Mouse (Mus musculus): Measurements from ENCODE around the gene Tex10. TPM values are rescaled to one million over a fixed set of nuclear protein-coding genes. Genes with fewer than 3 reads are reported as not detected.

The Tex10 gene
- polyA plus RNA-seq, 1 experiment from 2014 or later = 39.8 TPM

DNA sequence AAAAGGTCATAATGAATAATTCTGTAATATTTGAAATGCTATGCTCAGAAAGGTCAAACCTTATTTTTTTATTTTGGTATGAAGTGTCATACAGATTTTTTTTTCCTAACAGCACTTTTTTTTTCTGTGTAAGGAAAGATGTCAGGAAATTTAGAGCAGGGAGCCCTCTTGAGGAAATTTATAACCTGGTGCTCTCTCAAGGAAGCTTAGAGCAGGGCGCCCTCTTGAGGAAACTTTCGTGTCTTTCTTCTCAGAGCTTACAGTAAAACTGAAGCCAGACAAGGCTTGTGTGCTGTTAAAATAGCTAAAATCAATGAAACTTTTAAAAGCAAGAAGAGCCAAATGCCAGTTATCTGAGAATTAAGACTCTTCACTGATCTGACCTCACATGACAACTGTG is 92.3 kb downstream of the Tex10 start:
- no peaks in the 10 kb centered on the region for H3K9me3 ChIP-seq
- H3K4me1 ChIP-seq (replicated peaks) = no peaks in the 10 kb centered on the region
- no peak overlapping the region for H3K27ac ChIP-seq
- H3K27me3 ChIP-seq = no peaks in the 10 kb centered on the region
- no peak for ATAC-seq (ENCODE audit: low FRiP score)
- H3K9ac ChIP-seq = no peak overlapping the region
- no peak overlapping the region for H3K4me2 ChIP-seq
- no peak overlapping the region for H3K4me3 ChIP-seq
- 4% methylated on average over 2 of the region's 2 CpGs for WGBS
- no peaks in the 10 kb centered on the region for H3K36me3 ChIP-seq

Other genes with a start within 250 kb of the Tex10 start
- 66.1 and 66.3 TPM in 2 replicates for gene Erp44, start 193.9 kb downstream of the Tex10 start, polyA plus RNA-seq (2015; fragmentation: Nextera tagmentation; extraction: Ambion mirVana)
- 6.8 and 8.6 TPM in 2 replicates for gene Invs, start 193.7 kb downstream of the Tex10 start, polyA plus RNA-seq (2015; fragmentation: Nextera tagmentation; extraction: Ambion mirVana)
- 33.4 and 39.0 TPM in 2 replicates for gene Msantd3, start 66.5 kb upstream of the Tex10 start, polyA plus RNA-seq (2015; fragmentation: Nextera tagmentation; extraction: Ambion mirVana)
- 247 and 272 TPM in 2 replicates for gene Tmeff1, start 111.7 kb upstream of the Tex10 start, polyA plus RNA-seq (2015; fragmentation: Nextera tagmentation; extraction: Ambion mirVana)
- 1.9 and 2.2 TPM in 2 replicates for gene Cavin4, start 190.1 kb upstream of the Tex10 start, polyA plus RNA-seq (2015; fragmentation: Nextera tagmentation; extraction: Ambion mirVana)

Measured in hindbrain, embryonic 13.5 days (tissue).